Mouse (Mus musculus) liver, embryonic 12.5 days (tissue): Measurements from ENCODE around the gene Mlec. TPM values are rescaled to one million over a fixed set of nuclear protein-coding genes. Genes with fewer than 3 reads are reported as not detected.

Source experiments
- ATAC-seq: fragments of 200-750 bp; cut with Nextera tagmentation; 2 replicates; pipeline ENCODE4 v1.8.0; 2017; ENCODE audit warnings: moderate number of reproducible peaks, mild to moderate bottlenecking, moderate library complexity
- H3K27ac ChIP-seq: fragments of 300-500 bp; sonication (generic); 2 replicates; pipeline ENCODE4 v1.5.1; 2016; ENCODE audit warnings: mild to moderate bottlenecking
- H3K27me3 ChIP-seq: fragments of 300-500 bp; sonication (generic); replicated peaks from 2 replicates; pipeline ENCODE4 v1.6.1; 2016; ENCODE audit warnings: mild to moderate bottlenecking, moderate library complexity
- H3K36me3 ChIP-seq: fragments of 300-500 bp; sonication (generic); 2 replicates; pipeline ENCODE4 v1.6.1; 2016; ENCODE audit warnings: mild to moderate bottlenecking, moderate library complexity
- H3K4me1 ChIP-seq: fragments of 300-500 bp; sonication (generic); 2 replicates; pipeline ENCODE4 v1.6.1; 2016
- H3K4me2 ChIP-seq: fragments of 300-500 bp; sonication (generic); 2 replicates; pipeline ENCODE4 v1.6.1; 2016; ENCODE audit warnings: mild to moderate bottlenecking, moderate library complexity
- H3K4me3 ChIP-seq: fragments of 300-500 bp; sonication (generic); 2 replicates; pipeline ENCODE4 v1.5.1; 2016; ENCODE audit warnings: mild to moderate bottlenecking, moderate library complexity
- H3K9ac ChIP-seq: fragments of 300-500 bp; sonication (generic); 2 replicates; pipeline ENCODE4 v1.6.1; 2016; ENCODE audit warnings: mild to moderate bottlenecking, moderate library complexity
- H3K9me3 ChIP-seq: fragments of 300-500 bp; sonication (generic); replicated peaks from 2 replicates; pipeline ENCODE4 v1.6.1; 2016; ENCODE audit warnings: mild to moderate bottlenecking, moderate library complexity
- WGBS: fragments of 180-500 bp; shearing (Covaris S2); methylation state at CpG from one replicate; pipeline ENCODE4 v1.1.7; 2016; ENCODE audit not compliant: insufficient replicate concordance; 5-methylcytosine and 5-hydroxymethylcytosine counted together
- polyA plus RNA-seq: library from polyadenylated mRNA; unstranded; fragments of >200 nt; fragmentation: Nextera tagmentation; extraction: Ambion mirVana; gene quantifications from 2 replicates; pipeline ENCODE4 v1.2.1, GENCODE M21; 2016

Gene Mlec
- polyA plus RNA-seq, 1 experiment from 2014 or later, result 46.8 TPM

- H3K4me1 ChIP-seq, result peaks cover 28% of the 10 kb centered on the region
These were observed 32.1 kb upstream of the Mlec start for GRCm38 (mm10) chr5:115190081-115190480.

DNA sequence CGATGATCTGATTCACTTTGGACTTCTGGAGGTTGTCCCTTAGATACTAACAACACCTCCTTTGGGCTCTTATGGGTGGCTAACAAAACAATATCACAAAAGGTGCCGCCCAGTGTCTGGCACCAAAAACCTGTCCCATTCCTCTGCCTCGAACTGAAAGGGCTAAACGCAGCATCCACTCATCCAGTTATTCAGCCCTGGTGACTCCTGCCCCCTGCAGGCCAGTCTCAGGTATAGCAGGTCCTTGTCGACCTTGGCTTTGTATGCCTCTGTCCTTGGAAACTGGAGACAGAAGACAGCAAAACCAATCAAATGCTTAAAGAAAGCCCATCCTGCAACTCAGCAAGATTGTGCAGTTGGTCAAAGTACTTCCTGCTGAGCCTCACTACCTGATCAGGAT lies 30.8 kb upstream of the Mlec start:
- no peak for ATAC-seq
- H3K27me3 ChIP-seq, result peaks cover 98% of the 10 kb centered on the region
- 41% methylated on average over 5 of the region's 5 CpGs for WGBS

More at GRCm38 (mm10) chr5:115190081-115190480, 32.1 kb upstream of the Mlec start:
- WGBS, result 61% methylated on average over 12 of the region's 12 CpGs
- no peak overlapping the region for H3K4me3 ChIP-seq
- no peak overlapping the region for H3K4me2 ChIP-seq
- ATAC-seq, result no peak
- no peaks in the 10 kb centered on the region for H3K36me3 ChIP-seq
- no peaks in the 10 kb centered on the region for H3K9me3 ChIP-seq
- H3K27ac ChIP-seq, result no peak overlapping the region
- H3K9ac ChIP-seq, result no peak overlapping the region
- H3K27me3 ChIP-seq, result peaks cover 98% of the 10 kb centered on the region

GRCm38 (mm10) chr5:115187188-115188131 lies 29.5 kb upstream of the Mlec start:
- Histone ChIP-seq H3K9ac (no peak overlapping the region), H3K36me3 (no peaks in the 10 kb centered on the region), H3K4me3 (peak overlapping the region; percentile 22), H3K4me2 (peak overlapping the region; percentile 57), H3K27me3 (peaks cover 96% of the 10 kb centered on the region), H3K4me1 (peaks cover 24% of the 10 kb centered on the region), H3K9me3 (no peaks in the 10 kb centered on the region), H3K27ac (no peak overlapping the region)
- ATAC-seq, result peak; percentile 67
- WGBS, result 5% methylated on average over 26 of the region's 26 CpGs

More for the DNA sequence above, 30.8 kb upstream of the Mlec start:
- H3K4me2 ChIP-seq, result no peak overlapping the region
- peaks cover 22% of the 10 kb centered on the region for H3K4me1 ChIP-seq
- no peaks in the 10 kb centered on the region for H3K36me3 ChIP-seq
- H3K27ac ChIP-seq, result no peak overlapping the region
- H3K9me3 ChIP-seq, result no peaks in the 10 kb centered on the region
- no peak overlapping the region for H3K9ac ChIP-seq
- no peak overlapping the region for H3K4me3 ChIP-seq

DNA sequence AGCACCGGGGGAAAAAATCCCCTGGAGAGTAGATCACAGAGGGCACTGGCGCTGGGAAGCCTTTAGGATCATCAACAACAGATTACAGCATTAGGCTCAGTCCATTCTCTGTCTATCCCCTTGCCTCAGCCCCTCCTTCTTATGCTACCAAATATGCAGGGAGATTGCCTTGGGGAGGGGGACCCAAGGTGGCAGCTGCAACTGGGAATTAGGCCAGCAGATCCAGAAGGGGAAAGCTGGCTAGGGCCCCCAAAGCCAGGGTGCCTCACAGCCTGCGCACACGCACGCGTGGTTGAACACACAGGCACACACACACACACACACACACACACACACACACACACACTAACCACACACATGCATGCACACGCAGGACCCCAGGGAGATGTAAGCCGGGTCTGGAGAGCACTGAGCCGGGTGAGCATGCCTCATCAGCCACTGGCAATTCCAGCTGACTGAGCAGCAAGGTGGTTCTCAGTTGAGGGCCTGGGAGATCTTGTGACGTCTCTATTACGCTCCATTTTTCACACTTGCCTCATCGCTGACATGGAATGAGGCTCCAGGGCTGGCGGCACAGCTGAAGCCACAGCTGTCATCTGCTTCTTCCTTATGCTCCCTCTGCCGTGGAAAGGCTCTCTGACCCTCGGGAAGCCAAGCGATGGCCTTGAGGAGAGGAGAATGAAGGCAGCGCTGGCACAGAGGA lies 28.5 kb upstream of the Mlec start:
- Histone ChIP-seq H3K36me3 (no peaks in the 10 kb centered on the region), H3K9me3 (no peaks in the 10 kb centered on the region), H3K4me3 (no peak overlapping the region), H3K27ac (no peak overlapping the region), H3K4me2 (peak overlapping the region; percentile 57), H3K4me1 (peaks cover 24% of the 10 kb centered on the region), H3K27me3 (peaks cover 96% of the 10 kb centered on the region), H3K9ac (no peak overlapping the region)
- ATAC-seq, result no peak
- WGBS, result 46% methylated on average over 17 of the region's 17 CpGs

GRCm38 (mm10) chr5:115184726-115185125 lies 26.7 kb upstream of the Mlec start:
- Histone ChIP-seq H3K36me3 (no peaks in the 10 kb centered on the region), H3K9ac (no peak overlapping the region), H3K27me3 (peaks cover 85% of the 10 kb centered on the region), H3K4me3 (no peak overlapping the region), H3K4me2 (no peak overlapping the region), H3K9me3 (no peaks in the 10 kb centered on the region), H3K4me1 (peaks cover 28% of the 10 kb centered on the region), H3K27ac (no peak overlapping the region)
- no peak for ATAC-seq
- 29% methylated on average over 15 of the region's 15 CpGs for WGBS

- no peak for ATAC-seq
- H3K9me3 ChIP-seq, result no peaks in the 10 kb centered on the region
- WGBS, result 43% methylated on average over 10 of the region's 10 CpGs
- H3K4me2 ChIP-seq, result no peak overlapping the region
- H3K36me3 ChIP-seq, result no peaks in the 10 kb centered on the region
- H3K27me3 ChIP-seq, result peaks cover 72% of the 10 kb centered on the region
- no peak overlapping the region for H3K27ac ChIP-seq
- H3K9ac ChIP-seq, result no peak overlapping the region
- H3K4me3 ChIP-seq, result no peak overlapping the region
- H3K4me1 ChIP-seq, result peaks cover 28% of the 10 kb centered on the region
These were observed 25.5 kb upstream of the Mlec start for GRCm38 (mm10) chr5:115183482-115183881.

- Histone ChIP-seq H3K27me3 (peaks cover 67% of the 10 kb centered on the region), H3K9ac (no peak overlapping the region), H3K4me1 (peaks cover 26% of the 10 kb centered on the region), H3K36me3 (no peaks in the 10 kb centered on the region), H3K27ac (no peak overlapping the region), H3K9me3 (no peaks in the 10 kb centered on the region), H3K4me3 (no peak overlapping the region), H3K4me2 (no peak overlapping the region)
- 55% methylated on average over 8 of the region's 8 CpGs for WGBS
- no peak for ATAC-seq
These were observed 24.9 kb upstream of the Mlec start for GRCm38 (mm10) chr5:115182925-115183324.

- 0 out of 2 replicates have a peak, but pooled peaks have one; percentile 9 for ATAC-seq
- Histone ChIP-seq H3K4me2 (no peak overlapping the region), H3K36me3 (no peaks in the 10 kb centered on the region), H3K27me3 (peaks cover 60% of the 10 kb centered on the region), H3K9ac (no peak overlapping the region), H3K9me3 (no peaks in the 10 kb centered on the region), H3K27ac (no peak overlapping the region), H3K4me1 (peaks cover 15% of the 10 kb centered on the region), H3K4me3 (no peak overlapping the region)
- WGBS, result 60% methylated on average over 13 of the region's 13 CpGs
These were observed 23.4 kb upstream of the Mlec start for GRCm38 (mm10) chr5:115181248-115181940.

GRCm38 (mm10) chr5:115179596-115179995 lies 21.6 kb upstream of the Mlec start:
- no peak for ATAC-seq
- Histone ChIP-seq H3K27ac (no peak overlapping the region), H3K9ac (no peak overlapping the region), H3K36me3 (no peaks in the 10 kb centered on the region), H3K4me1 (peaks cover 15% of the 10 kb centered on the region), H3K9me3 (no peaks in the 10 kb centered on the region), H3K4me2 (no peak overlapping the region), H3K4me3 (no peak overlapping the region), H3K27me3 (peaks cover 42% of the 10 kb centered on the region)
- 85% methylated on average over 11 of the region's 11 CpGs for WGBS

DNA sequence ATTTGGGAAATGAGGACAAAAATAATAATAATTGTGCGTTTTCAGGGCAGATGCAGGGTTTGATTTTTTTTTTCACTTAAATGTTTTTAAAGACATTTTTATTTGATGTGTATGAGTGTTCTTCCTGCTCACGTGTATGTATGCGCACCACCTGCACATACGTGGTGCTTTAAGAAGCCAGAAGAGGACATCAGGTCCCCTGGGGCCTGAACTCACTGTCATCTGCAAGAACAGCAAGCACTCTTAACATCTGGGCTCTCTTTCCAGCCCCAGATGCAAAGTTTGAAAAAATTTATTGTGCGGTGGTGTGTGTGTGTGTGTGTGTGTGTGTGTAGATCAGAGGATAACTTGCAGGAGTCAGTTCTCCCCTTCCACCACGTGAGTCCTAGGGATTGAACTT lies 19.9 kb upstream of the Mlec start:
- H3K4me1 ChIP-seq, result peaks cover 5% of the 10 kb centered on the region; the same call in 1 of the 2 replicates
- no peak overlapping the region for H3K4me2 ChIP-seq
- H3K9ac ChIP-seq, result no peak overlapping the region
- H3K27me3 ChIP-seq, result peaks cover 35% of the 10 kb centered on the region
- no peaks in the 10 kb centered on the region for H3K36me3 ChIP-seq
- H3K4me3 ChIP-seq, result no peak overlapping the region
- WGBS, result 71% methylated on average over 6 of the region's 6 CpGs
- H3K27ac ChIP-seq, result no peak overlapping the region
- H3K9me3 ChIP-seq, result no peaks in the 10 kb centered on the region
- ATAC-seq, result no peak

DNA sequence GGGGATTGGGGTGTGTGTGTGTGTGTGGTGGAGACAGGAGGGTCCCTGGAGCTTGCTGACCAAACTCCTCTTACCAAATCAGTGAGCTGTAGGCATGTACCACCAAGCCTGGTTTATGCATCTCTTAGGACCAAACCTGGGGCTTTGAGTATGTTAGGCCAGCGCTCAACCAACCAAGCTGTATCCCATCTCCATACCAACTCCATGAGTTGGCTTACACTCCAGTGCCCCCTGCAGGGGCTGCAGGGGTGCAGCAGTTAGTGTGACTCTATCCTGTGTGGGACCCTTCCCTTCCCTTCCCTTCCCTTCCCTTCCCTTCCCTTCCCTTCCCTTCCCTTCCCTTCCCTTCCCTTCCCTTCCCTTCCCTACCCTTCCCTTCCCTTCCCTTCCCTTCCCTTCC lies 16.6 kb upstream of the Mlec start:
- Histone ChIP-seq H3K27ac (no peak overlapping the region), H3K9me3 (no peaks in the 10 kb centered on the region), H3K36me3 (no peaks in the 10 kb centered on the region), H3K4me1 (no peaks in the 10 kb centered on the region), H3K9ac (no peak overlapping the region), H3K4me2 (no peak overlapping the region), H3K27me3 (peaks cover 21% of the 10 kb centered on the region; the same call in 1 of the 2 replicates), H3K4me3 (no peak overlapping the region)
- WGBS, result 70% methylated on average over 1 of the region's 1 CpGs
- no peak for ATAC-seq
